Mouse (Mus musculus): ENCODE results near the gene Mvb12a.

DNA sequence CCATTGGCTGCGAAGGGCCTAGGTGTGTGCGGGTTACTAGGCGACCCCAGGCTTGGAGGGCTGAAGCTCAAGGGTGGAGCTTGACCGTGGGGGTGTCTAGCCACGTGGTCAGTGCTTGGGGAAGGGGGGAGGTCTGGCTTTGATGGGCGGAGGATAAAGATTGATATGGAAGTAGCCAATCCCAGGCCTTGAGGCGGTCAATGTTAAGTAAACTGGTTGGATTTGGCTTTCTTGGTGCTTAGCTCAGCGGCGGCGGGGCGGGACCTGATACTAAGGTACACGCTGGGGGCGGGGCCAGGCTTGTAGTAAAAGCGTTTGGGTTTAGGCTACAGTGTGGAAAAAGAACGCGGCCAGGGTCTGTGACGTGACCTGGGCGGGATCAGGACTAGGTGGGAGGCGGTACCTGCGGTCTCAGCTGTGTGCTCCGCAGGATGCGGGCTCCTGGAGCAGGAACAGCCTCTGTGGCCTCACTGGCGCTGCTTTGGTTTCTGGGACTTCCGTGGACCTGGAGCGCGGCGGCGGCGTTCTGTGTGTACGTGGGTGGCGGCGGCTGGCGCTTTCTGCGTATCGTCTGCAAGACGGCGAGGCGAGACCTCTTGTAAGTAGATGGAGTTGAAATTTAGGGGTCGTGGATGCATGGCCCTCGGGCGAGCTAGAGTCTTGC, 27.7 kb downstream of the Mvb12a start:
- TF ChIP-seq CTCF (conservative IDR thresholded peaks at IDR 0.05; ENCODE audit: low read length) = no peak
- no peak for TF ChIP-seq NANOG (IDR thresholded peaks at IDR 0.05; ENCODE audit: borderline replicate concordance, low read length)
- no peak for TF ChIP-seq POU5F1 (IDR thresholded peaks at IDR 0.05; ENCODE audit: borderline replicate concordance, low read length)

Measured in E14TG2a.4 (cell line).